In genomic region chr13:73271336-73272242, GRCm38 (mm10) we compare ENCODE assay signal across 8 mouse cellular contexts. TPM values are rescaled to one million over a fixed set of nuclear protein-coding genes. Genes with fewer than 3 reads are reported as not detected.
DNase-seq lines count a peak whose midpoint lies in the region; ATAC-seq lines count a peak whose summit lies in the region.

No protein-coding gene starts in this region.

- peaks cover 26% of the 10 kb centered on the region for H3K4me1 ChIP-seq in kidney, embryonic 15.5 days
- peaks cover 24% of the 10 kb centered on the region for H3K4me1 ChIP-seq in embryonic facial prominence, embryonic 13.5 days
- peaks cover 8% of the 10 kb centered on the region for H3K4me1 ChIP-seq in intestine, embryonic 14.5 days (replicated peaks; ENCODE audit: control insufficient read depth, insufficient read depth, low read length)
- peaks cover 34% of the 10 kb centered on the region for H3K4me1 ChIP-seq in neural tube, embryonic 13.5 days (replicated peaks)

- no peak for DNase-seq in kidney, postnatal 14 days
- peak; percentile 71 for DNase-seq in intestine, embryonic 14.5 days (ENCODE audit: low spot score)
- no peak for DNase-seq in spleen, postnatal 36 days (ENCODE audit: low spot score in 2 of 2)
- no peak for DNase-seq in B cell, adult 2 months
- DNase-seq in yolk sac, embryonic 10.5 days (ENCODE audit: low spot score): no peak

- peak overlapping the region; percentile 34 for H3K4me3 ChIP-seq in kidney, embryonic 15.5 days (replicated peaks)
- peak overlapping the region; percentile 31 for H3K4me3 ChIP-seq in embryonic facial prominence, embryonic 13.5 days
- peak overlapping the region; percentile 16; the same call in 1 of the 2 replicates for H3K4me3 ChIP-seq in intestine, embryonic 14.5 days (ENCODE audit: low read depth, low read length)
- peak overlapping the region; percentile 20 for H3K4me3 ChIP-seq in neural tube, embryonic 13.5 days

- H3K27me3 ChIP-seq in kidney, embryonic 15.5 days: peaks cover 100% of the 10 kb centered on the region
- H3K27me3 ChIP-seq in embryonic facial prominence, embryonic 13.5 days: peaks cover 93% of the 10 kb centered on the region
- H3K27me3 ChIP-seq in intestine, embryonic 14.5 days (replicated peaks; ENCODE audit: control insufficient read depth, insufficient read depth, low read length): peaks cover 84% of the 10 kb centered on the region
- peaks cover 96% of the 10 kb centered on the region for H3K27me3 ChIP-seq in neural tube, embryonic 13.5 days

- H3K36me3 ChIP-seq in kidney, embryonic 15.5 days: no peaks in the 10 kb centered on the region
- no peaks in the 10 kb centered on the region for H3K36me3 ChIP-seq in embryonic facial prominence, embryonic 13.5 days
- H3K36me3 ChIP-seq in intestine, embryonic 14.5 days (ENCODE audit: control insufficient read depth, insufficient read depth, low read length): no peaks in the 10 kb centered on the region
- no peaks in the 10 kb centered on the region for H3K36me3 ChIP-seq in neural tube, embryonic 13.5 days

- H3K9me3 ChIP-seq in kidney, embryonic 15.5 days (replicated peaks): no peaks in the 10 kb centered on the region
- no peaks in the 10 kb centered on the region for H3K9me3 ChIP-seq in embryonic facial prominence, embryonic 13.5 days
- no peaks in the 10 kb centered on the region for H3K9me3 ChIP-seq in intestine, embryonic 14.5 days (ENCODE audit: control insufficient read depth, low read length)
- H3K9me3 ChIP-seq in neural tube, embryonic 13.5 days: no peaks in the 10 kb centered on the region

- WGBS in kidney, embryonic 15.5 days: under 1% methylated on average over 53 of the region's 53 CpGs
- WGBS in embryonic facial prominence, embryonic 13.5 days: under 1% methylated on average over 53 of the region's 53 CpGs
- under 1% methylated on average over 53 of the region's 53 CpGs for WGBS in intestine, embryonic 14.5 days
- 1% methylated on average over 53 of the region's 53 CpGs for WGBS in neural tube, embryonic 13.5 days

- H3K27ac ChIP-seq in kidney, embryonic 15.5 days: no peak overlapping the region
- H3K27ac ChIP-seq in embryonic facial prominence, embryonic 13.5 days: no peak overlapping the region
- H3K27ac ChIP-seq in intestine, embryonic 14.5 days (ENCODE audit: low read depth): no peak overlapping the region
- H3K27ac ChIP-seq in neural tube, embryonic 13.5 days (replicated peaks): no peak overlapping the region

- H3K9ac ChIP-seq in kidney, embryonic 15.5 days: no peak overlapping the region
- H3K9ac ChIP-seq in embryonic facial prominence, embryonic 13.5 days: no peak overlapping the region
- no peak overlapping the region for H3K9ac ChIP-seq in intestine, embryonic 14.5 days (ENCODE audit: low read length)
- H3K9ac ChIP-seq in neural tube, embryonic 13.5 days: peak overlapping the region; percentile 46; the same call in 1 of the 2 replicates

- peak overlapping the region; percentile 60 for H3K4me2 ChIP-seq in kidney, embryonic 15.5 days
- peak overlapping the region; percentile 55 for H3K4me2 ChIP-seq in embryonic facial prominence, embryonic 13.5 days
- H3K4me2 ChIP-seq in intestine, embryonic 14.5 days (ENCODE audit: low read length): peak overlapping the region; percentile 41
- H3K4me2 ChIP-seq in neural tube, embryonic 13.5 days: peak overlapping the region; percentile 49

- ATAC-seq in kidney, embryonic 15.5 days (replicated peaks; ENCODE audit: low FRiP score): 0 out of 2 replicates have a peak, but pooled peaks have one; percentile 49
- ATAC-seq in embryonic facial prominence, embryonic 13.5 days (ENCODE audit: insufficient number of reproducible peaks, insufficient read depth, low FRiP score, low TSS enrichment, low read depth): no peak
- no peak for ATAC-seq in intestine, embryonic 14.5 days (replicated peaks; ENCODE audit: low FRiP score, low TSS enrichment, low read depth)
- ATAC-seq in neural tube, embryonic 13.5 days (ENCODE audit: low read depth): peak; percentile 71

RNA-seq across cellular contexts. Expression of gene Irx4, which starts 11.3 kb away (rescaled TPM):
- 0.45 and 0.55 TPM in 2 replicates for polyA plus RNA-seq in kidney, embryonic 15.5 days (2015; fragmentation: Nextera tagmentation; extraction: Ambion mirVana)
- 11.6 and 13.3 TPM in 2 replicates for polyA plus RNA-seq in embryonic facial prominence, embryonic 13.5 days (2015; fragmentation: Nextera tagmentation; extraction: Ambion mirVana)
- polyA plus RNA-seq in intestine, embryonic 14.5 days (2014; fragmentation: Nextera tagmentation; extraction: Ambion mirVana): 0.07 and 0.16 TPM in 2 replicates
- polyA plus RNA-seq in neural tube, embryonic 13.5 days (2015; fragmentation: Nextera tagmentation; extraction: Ambion mirVana): 0.80 and 1.1 TPM in 2 replicates

RNA-seq across cellular contexts. Expression of gene Mrpl36, which starts 56.7 kb away (rescaled TPM):
- 110 and 117 TPM in 2 replicates for polyA plus RNA-seq in kidney, embryonic 15.5 days (2015; fragmentation: Nextera tagmentation; extraction: Ambion mirVana)
- polyA plus RNA-seq in embryonic facial prominence, embryonic 13.5 days (2015; fragmentation: Nextera tagmentation; extraction: Ambion mirVana): 134 and 136 TPM in 2 replicates
- 153 and 166 TPM in 2 replicates for polyA plus RNA-seq in intestine, embryonic 14.5 days (2014; fragmentation: Nextera tagmentation; extraction: Ambion mirVana)
- 99.6 and 110 TPM in 2 replicates for polyA plus RNA-seq in neural tube, embryonic 13.5 days (2015; fragmentation: Nextera tagmentation; extraction: Ambion mirVana)

RNA-seq across cellular contexts. Expression of gene Ndufs6, which starts 56.8 kb away (rescaled TPM):
- polyA plus RNA-seq in kidney, embryonic 15.5 days (2015; fragmentation: Nextera tagmentation; extraction: Ambion mirVana): 382 and 385 TPM in 2 replicates
- polyA plus RNA-seq in embryonic facial prominence, embryonic 13.5 days (2015; fragmentation: Nextera tagmentation; extraction: Ambion mirVana): 389 and 415 TPM in 2 replicates
- polyA plus RNA-seq in intestine, embryonic 14.5 days (2014; fragmentation: Nextera tagmentation; extraction: Ambion mirVana): 428 and 448 TPM in 2 replicates
- polyA plus RNA-seq in neural tube, embryonic 13.5 days (2015; fragmentation: Nextera tagmentation; extraction: Ambion mirVana): 387 and 390 TPM in 2 replicates

Comparison
In these comparisons a context has a peak if more than half of its experiments do, and no peak if none do; other contexts are left out.
1. ATAC-seq: peak in kidney, embryonic 15.5 days (single experiment) and neural tube, embryonic 13.5 days (single experiment); none in embryonic facial prominence, embryonic 13.5 days (single experiment) and intestine, embryonic 14.5 days (single experiment).
2. Peak in every context shown above with its lines, with median percentiles within 50 percentile points of each other: H3K4me2 ChIP-seq and H3K4me3 ChIP-seq.